Mouse (Mus musculus) liver, embryonic 15.5 days (tissue): ENCODE data around the gene Prr5. TPM values are rescaled to one million over a fixed set of nuclear protein-coding genes. Genes with fewer than 3 reads are reported as not detected.

Experiments used
- ATAC-seq: fragments of 200-750 bp; cut with Nextera tagmentation; 2 replicates; pipeline ENCODE4 v1.8.0; 2017; ENCODE audit warnings: moderate number of reproducible peaks, mild to moderate bottlenecking, moderate library complexity; ENCODE audit not compliant: insufficient read depth
- H3K27ac ChIP-seq: fragments of 300-500 bp; sonication (generic); replicated peaks from 2 replicates; pipeline ENCODE4 v1.5.1; 2015; ENCODE audit warnings: mild to moderate bottlenecking, inconsistent platforms
- H3K27me3 ChIP-seq: fragments of 300-500 bp; sonication (generic); 2 replicates; pipeline ENCODE4 v1.6.1; 2015; ENCODE audit warnings: mild to moderate bottlenecking, inconsistent platforms
- H3K36me3 ChIP-seq: fragments of 300-500 bp; sonication (generic); replicated peaks from 2 replicates; pipeline ENCODE4 v1.6.1; 2015; ENCODE audit warnings: moderate library complexity, mild to moderate bottlenecking, inconsistent platforms
- H3K4me1 ChIP-seq: fragments of 300-500 bp; sonication (generic); replicated peaks from 2 replicates; pipeline ENCODE4 v1.6.1; 2015; ENCODE audit warnings: inconsistent platforms
- H3K4me2 ChIP-seq: fragments of 300-500 bp; sonication (generic); 2 replicates; pipeline ENCODE4 v1.6.1; 2015; ENCODE audit warnings: moderate library complexity, mild to moderate bottlenecking, inconsistent platforms
- H3K4me3 ChIP-seq: fragments of 300-500 bp; sonication (generic); replicated peaks from 2 replicates; pipeline ENCODE4 v1.5.1; 2015; ENCODE audit warnings: mild to moderate bottlenecking, inconsistent platforms
- H3K9ac ChIP-seq: fragments of 300-500 bp; sonication (generic); 2 replicates; pipeline ENCODE4 v1.6.1; 2015; ENCODE audit warnings: moderate library complexity, mild to moderate bottlenecking, inconsistent platforms
- H3K9me3 ChIP-seq: fragments of 300-500 bp; sonication (generic); replicated peaks from 2 replicates; pipeline ENCODE4 v1.6.1; 2016; ENCODE audit warnings: inconsistent platforms
- WGBS: fragments of 180-500 bp; shearing (Covaris S2); methylation state at CpG from one replicate; pipeline ENCODE4 v1.1.7; 2015; ENCODE audit warnings: mixed read lengths; ENCODE audit not compliant: insufficient replicate concordance; 5-methylcytosine and 5-hydroxymethylcytosine counted together
- polyA plus RNA-seq: library from polyadenylated mRNA; unstranded; fragments of >200 nt; fragmentation: Nextera tagmentation; extraction: Ambion mirVana; gene quantifications from 2 replicates; pipeline ENCODE4 v1.2.1, GENCODE M21; 2015

The Prr5 gene
- polyA plus RNA-seq, 1 experiment from 2014 or later, result 5.1 TPM

- peak overlapping the region; percentile 53 for H3K9ac ChIP-seq
- ATAC-seq, result peak; percentile 16
- no peaks in the 10 kb centered on the region for H3K9me3 ChIP-seq
- H3K4me1 ChIP-seq, result peaks cover 15% of the 10 kb centered on the region
- peaks cover 18% of the 10 kb centered on the region for H3K27me3 ChIP-seq
- H3K4me2 ChIP-seq, result peak overlapping the region; percentile 73
- H3K27ac ChIP-seq, result no peak overlapping the region
- H3K4me3 ChIP-seq, result peak overlapping the region; percentile 61
- under 1% methylated on average over 31 of the region's 31 CpGs for WGBS
- H3K36me3 ChIP-seq, result no peaks in the 10 kb centered on the region
Observed at GRCm38 (mm10) chr15:84681455-84682193, 12.2 kb downstream of the Prr5 start.

DNA sequence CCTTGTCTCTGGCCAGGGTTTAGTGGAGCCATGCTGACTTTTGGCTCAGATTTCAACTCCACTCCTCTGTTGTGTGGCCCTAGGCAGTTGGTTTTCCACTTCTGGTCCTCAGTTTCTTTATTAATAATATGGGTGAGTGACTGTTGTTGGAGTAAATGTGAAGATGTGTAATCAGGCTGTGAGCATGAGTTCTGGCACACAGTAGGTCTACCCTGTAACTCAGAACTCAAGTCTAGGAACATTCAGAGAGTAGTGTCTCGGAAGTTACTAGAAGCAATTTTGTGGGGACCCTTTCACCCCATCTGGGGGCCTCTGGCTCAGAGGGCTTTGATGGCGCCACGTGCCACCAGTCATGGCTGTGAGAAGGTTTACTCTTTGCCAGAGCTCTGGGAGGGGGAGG, 12.8 kb downstream of the Prr5 start:
- Histone ChIP-seq H3K27me3 (peaks cover 18% of the 10 kb centered on the region), H3K27ac (no peak overlapping the region), H3K4me2 (peak overlapping the region; percentile 73), H3K4me3 (peak overlapping the region; percentile 61), H3K4me1 (peaks cover 15% of the 10 kb centered on the region), H3K9ac (no peak overlapping the region), H3K9me3 (no peaks in the 10 kb centered on the region), H3K36me3 (no peaks in the 10 kb centered on the region)
- WGBS, result 63% methylated on average over 3 of the region's 3 CpGs
- ATAC-seq, result no peak

DNA sequence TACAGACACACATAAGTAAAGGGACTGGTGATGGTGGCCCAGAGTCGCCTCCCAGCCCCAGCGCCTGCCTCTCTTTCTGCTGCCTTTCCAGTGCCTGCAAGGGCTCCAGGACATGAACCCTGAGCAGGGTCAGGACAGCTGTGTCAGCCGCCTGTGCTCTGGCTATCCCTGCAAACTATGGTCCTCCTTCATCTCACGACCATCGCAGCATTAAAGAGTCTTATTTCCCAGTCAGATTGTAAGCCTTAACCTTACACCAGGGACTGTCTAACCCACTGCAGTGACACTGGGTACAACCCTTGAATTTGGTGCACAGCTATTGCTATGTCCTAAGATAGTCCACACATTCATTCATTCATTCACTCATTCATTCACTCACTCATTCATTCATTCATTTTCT, 13.4 kb downstream of the Prr5 start:
- 61% methylated on average over 5 of the region's 5 CpGs for WGBS
- H3K4me1 ChIP-seq, result peaks cover 15% of the 10 kb centered on the region

GRCm38 (mm10) chr15:84684520-84684919, 15.1 kb downstream of the Prr5 start:
- H3K36me3 ChIP-seq, result no peaks in the 10 kb centered on the region; the same call in 1 of the 2 replicates
- no peak overlapping the region for H3K4me2 ChIP-seq
- no peak for ATAC-seq
- no peak overlapping the region for H3K9ac ChIP-seq
- 49% methylated on average over 5 of the region's 5 CpGs for WGBS
- H3K9me3 ChIP-seq, result no peaks in the 10 kb centered on the region
- H3K27me3 ChIP-seq, result peaks cover 18% of the 10 kb centered on the region
- peaks cover 15% of the 10 kb centered on the region for H3K4me1 ChIP-seq
- H3K4me3 ChIP-seq, result no peak overlapping the region
- no peak overlapping the region for H3K27ac ChIP-seq

More for the DNA sequence above, 13.4 kb downstream of the Prr5 start:
- H3K4me3 ChIP-seq, result no peak overlapping the region
- H3K27me3 ChIP-seq, result peaks cover 18% of the 10 kb centered on the region
- no peaks in the 10 kb centered on the region for H3K9me3 ChIP-seq
- ATAC-seq, result no peak
- H3K36me3 ChIP-seq, result no peaks in the 10 kb centered on the region
- H3K27ac ChIP-seq, result no peak overlapping the region
- no peak overlapping the region for H3K4me2 ChIP-seq
- H3K9ac ChIP-seq, result no peak overlapping the region

DNA sequence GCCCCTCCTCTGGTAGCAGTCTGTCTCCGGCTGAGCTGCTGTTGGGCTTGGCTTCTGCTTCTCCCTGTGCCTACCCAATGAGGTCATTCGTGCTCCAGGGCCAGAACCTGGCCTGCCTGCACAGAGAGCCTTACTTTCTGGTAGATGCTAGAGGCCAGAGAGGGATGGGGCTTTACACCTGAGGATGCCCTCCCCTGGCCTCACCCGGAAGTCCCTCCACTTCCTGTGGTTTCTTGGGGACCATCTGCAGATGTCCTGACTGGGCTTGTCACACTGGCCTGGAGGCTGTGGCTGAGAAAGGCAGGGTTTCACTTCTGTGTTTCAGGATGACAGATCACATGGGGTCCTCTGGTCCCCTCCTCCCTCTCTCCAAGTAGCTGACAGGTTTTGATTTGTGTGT, 16.0 kb downstream of the Prr5 start:
- H3K27me3 ChIP-seq, result peaks cover 17% of the 10 kb centered on the region
- no peak overlapping the region for H3K9ac ChIP-seq
- H3K4me1 ChIP-seq, result peaks cover 13% of the 10 kb centered on the region
- 26% methylated on average over 3 of the region's 3 CpGs for WGBS
- no peak overlapping the region for H3K4me3 ChIP-seq
- H3K9me3 ChIP-seq, result no peaks in the 10 kb centered on the region
- H3K36me3 ChIP-seq, result no peaks in the 10 kb centered on the region; the same call in 1 of the 2 replicates
- H3K4me2 ChIP-seq, result no peak overlapping the region
- ATAC-seq, result no peak
- H3K27ac ChIP-seq, result no peak overlapping the region

GRCm38 (mm10) chr15:84687904-84688303, 18.5 kb downstream of the Prr5 start:
- Histone ChIP-seq H3K9me3 (no peaks in the 10 kb centered on the region), H3K36me3 (peaks cover 10% of the 10 kb centered on the region; the same call in 1 of the 2 replicates), H3K27ac (no peak overlapping the region), H3K4me2 (no peak overlapping the region), H3K4me1 (peaks cover 6% of the 10 kb centered on the region; the same call in 1 of the 2 replicates), H3K27me3 (no peaks in the 10 kb centered on the region), H3K4me3 (no peak overlapping the region), H3K9ac (no peak overlapping the region)
- WGBS, result 65% methylated on average over 14 of the region's 14 CpGs
- ATAC-seq, result no peak

DNA sequence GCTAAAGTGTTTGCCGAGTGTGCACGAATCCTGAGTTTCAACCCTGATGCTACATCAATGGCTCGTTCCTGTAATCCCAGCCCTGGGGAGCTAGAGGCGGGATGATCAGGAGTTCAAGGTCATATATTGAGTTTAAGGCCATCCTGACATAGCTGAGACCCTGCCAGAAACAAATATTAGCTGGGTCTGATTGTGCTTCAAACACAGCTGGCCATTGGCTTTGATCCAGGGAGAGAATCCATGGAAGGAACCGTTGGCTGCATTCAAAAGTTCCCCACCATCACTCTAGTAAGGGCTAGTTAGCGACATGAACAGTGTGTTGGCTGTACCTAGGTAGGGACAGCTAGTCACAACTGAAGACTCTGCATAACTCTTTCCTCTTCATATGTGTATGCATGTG, 19.9 kb downstream of the Prr5 start:
- Histone ChIP-seq H3K27me3 (no peaks in the 10 kb centered on the region), H3K4me2 (no peak overlapping the region), H3K4me3 (no peak overlapping the region), H3K36me3 (peaks cover 22% of the 10 kb centered on the region; the same call in 1 of the 2 replicates), H3K9ac (no peak overlapping the region), H3K27ac (no peak overlapping the region), H3K9me3 (no peaks in the 10 kb centered on the region), H3K4me1 (peaks cover 3% of the 10 kb centered on the region; the same call in 1 of the 2 replicates)
- WGBS, result 63% methylated on average over 6 of the region's 6 CpGs
- ATAC-seq, result no peak

DNA sequence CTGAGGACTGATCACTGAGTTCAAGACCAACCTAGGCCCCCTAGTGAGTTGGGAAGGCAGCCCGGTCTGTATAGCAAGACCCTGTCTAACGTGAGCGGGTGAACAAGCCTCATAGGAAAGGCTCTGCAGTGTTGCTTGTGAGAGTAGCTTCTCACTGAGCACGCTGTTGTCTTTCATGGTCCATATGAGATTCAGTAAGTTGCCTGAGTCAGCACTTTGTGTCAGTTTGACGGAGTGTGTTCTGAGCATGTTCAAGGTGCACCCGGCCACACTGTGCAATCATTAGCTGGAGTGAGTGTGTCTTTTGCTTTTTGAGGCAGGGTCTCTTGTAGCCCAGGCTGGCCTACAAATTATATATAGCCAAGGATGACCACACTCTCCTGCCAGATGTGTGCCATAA, 22.1 kb downstream of the Prr5 start:
- Histone ChIP-seq H3K9me3 (no peaks in the 10 kb centered on the region), H3K27ac (no peak overlapping the region), H3K4me3 (no peak overlapping the region), H3K27me3 (no peaks in the 10 kb centered on the region), H3K9ac (no peak overlapping the region), H3K4me2 (no peak overlapping the region), H3K36me3 (peaks cover 22% of the 10 kb centered on the region; the same call in 1 of the 2 replicates), H3K4me1 (no peaks in the 10 kb centered on the region)
- WGBS, result 74% methylated on average over 6 of the region's 6 CpGs
- ATAC-seq, result no peak

- H3K4me2 ChIP-seq, result no peak overlapping the region
- H3K9ac ChIP-seq, result no peak overlapping the region
- no peak overlapping the region for H3K27ac ChIP-seq
- ATAC-seq, result no peak
- 46% methylated on average over 7 of the region's 7 CpGs for WGBS
- H3K9me3 ChIP-seq, result no peaks in the 10 kb centered on the region
- peaks cover 22% of the 10 kb centered on the region; the same call in 1 of the 2 replicates for H3K36me3 ChIP-seq
- no peaks in the 10 kb centered on the region for H3K4me1 ChIP-seq
- H3K27me3 ChIP-seq, result no peaks in the 10 kb centered on the region
- no peak overlapping the region for H3K4me3 ChIP-seq
Observed at GRCm38 (mm10) chr15:84692645-84693044, 23.2 kb downstream of the Prr5 start.

- Histone ChIP-seq H3K9me3 (no peaks in the 10 kb centered on the region), H3K4me1 (no peaks in the 10 kb centered on the region), H3K36me3 (peaks cover 22% of the 10 kb centered on the region; the same call in 1 of the 2 replicates), H3K4me3 (no peak overlapping the region), H3K27me3 (no peaks in the 10 kb centered on the region), H3K27ac (no peak overlapping the region), H3K4me2 (no peak overlapping the region), H3K9ac (no peak overlapping the region)
- ATAC-seq, result no peak
- 55% methylated on average over 4 of the region's 4 CpGs for WGBS
Observed at GRCm38 (mm10) chr15:84696021-84696420, 26.6 kb downstream of the Prr5 start.

DNA sequence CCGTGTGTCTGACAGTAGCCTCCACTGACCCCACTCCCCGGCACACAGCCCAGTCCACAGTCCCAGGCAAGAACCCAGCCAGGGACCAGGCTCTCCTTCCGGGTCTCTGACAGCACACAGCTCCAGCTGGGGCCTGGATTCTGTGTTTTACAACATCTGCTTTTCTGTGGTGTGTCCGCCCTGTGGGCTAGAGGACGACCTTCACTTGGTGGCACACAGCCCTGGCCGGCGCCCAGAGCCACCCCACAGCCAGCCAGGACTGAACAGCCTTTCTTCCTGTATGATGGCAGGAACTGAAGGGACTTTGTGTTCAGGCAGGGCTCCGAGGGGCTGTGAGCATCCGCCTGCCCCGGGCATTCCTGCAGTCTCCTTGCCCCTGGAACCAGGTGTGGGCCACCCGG, 28.2 kb downstream of the Prr5 start:
- Histone ChIP-seq H3K27ac (no peak overlapping the region), H3K36me3 (peaks cover 14% of the 10 kb centered on the region), H3K4me3 (no peak overlapping the region), H3K9ac (no peak overlapping the region), H3K4me1 (no peaks in the 10 kb centered on the region), H3K27me3 (no peaks in the 10 kb centered on the region), H3K4me2 (no peak overlapping the region), H3K9me3 (no peaks in the 10 kb centered on the region)
- no peak for ATAC-seq
- 75% methylated on average over 11 of the region's 11 CpGs for WGBS
